Comparison of ENCODE assay signal across 8 mouse cellular contexts in genomic region chr6:51471179-51471505, GRCm38 (mm10). TPM values are rescaled to one million over a fixed set of nuclear protein-coding genes. Genes with fewer than 3 reads are reported as not detected.
DNase-seq lines count a peak whose midpoint lies in the region; ATAC-seq lines count a peak whose summit lies in the region.

No protein-coding gene starts in this region.

- WGBS in heart, embryonic 16.5 days = under 1% methylated on average over 10 of the region's 10 CpGs
- 0% methylated on average over 10 of the region's 10 CpGs for WGBS in hindbrain, embryonic 13.5 days
- 0% methylated on average over 10 of the region's 10 CpGs for WGBS in midbrain, embryonic 13.5 days

- H3K9me3 ChIP-seq in heart, embryonic 16.5 days (replicated peaks; ENCODE audit: control insufficient read depth, low read length) = no peaks in the 10 kb centered on the region
- no peaks in the 10 kb centered on the region for H3K9me3 ChIP-seq in hindbrain, embryonic 13.5 days
- no peaks in the 10 kb centered on the region for H3K9me3 ChIP-seq in midbrain, embryonic 13.5 days

- H3K9ac ChIP-seq in heart, embryonic 16.5 days (ENCODE audit: low read length) = peak overlapping the region; percentile 99
- H3K9ac ChIP-seq in hindbrain, embryonic 13.5 days = peak overlapping the region; percentile 100
- peak overlapping the region; percentile 99 for H3K9ac ChIP-seq in midbrain, embryonic 13.5 days (replicated peaks)

- H3K27ac ChIP-seq in heart, embryonic 16.5 days (ENCODE audit: low read length) = peak overlapping the region; percentile 99
- H3K27ac ChIP-seq in hindbrain, embryonic 13.5 days = peak overlapping the region; percentile 100
- H3K27ac ChIP-seq in midbrain, embryonic 13.5 days = peak overlapping the region; percentile 100

- peaks cover 32% of the 10 kb centered on the region for H3K36me3 ChIP-seq in heart, embryonic 16.5 days (ENCODE audit: control insufficient read depth, insufficient read depth)
- peaks cover 33% of the 10 kb centered on the region for H3K36me3 ChIP-seq in hindbrain, embryonic 13.5 days
- H3K36me3 ChIP-seq in midbrain, embryonic 13.5 days = peaks cover 39% of the 10 kb centered on the region

- DNase-seq in heart, postnatal 14 days = no peak
- DNase-seq in adipocyte (ENCODE audit: low spot score) = peak; percentile 58
- DNase-seq in left cerebral cortex, adult 11 months (ENCODE audit: low spot score) = no peak
- DNase-seq in frontal cortex, adult 2 months (ENCODE audit: extremely low spot score in 1 of 2, low spot score in 1 of 2) = no peak
- no peak for DNase-seq in retina, postnatal 1 day

- no peak; the same call in 1 of the 2 replicates for ATAC-seq in heart, embryonic 16.5 days (replicated peaks; ENCODE audit: extremely low read depth, insufficient read depth, low FRiP score)
- no peak; the same call in 1 of the 2 replicates for ATAC-seq in hindbrain, embryonic 13.5 days (ENCODE audit: low FRiP score)
- peak; percentile 35; the same call in 1 of the 2 replicates for ATAC-seq in midbrain, embryonic 13.5 days

- H3K4me2 ChIP-seq in heart, embryonic 16.5 days (ENCODE audit: low read depth, low read length) = peak overlapping the region; percentile 59
- peak overlapping the region; percentile 73 for H3K4me2 ChIP-seq in hindbrain, embryonic 13.5 days
- H3K4me2 ChIP-seq in midbrain, embryonic 13.5 days (replicated peaks) = peak overlapping the region; percentile 84

- H3K4me1 ChIP-seq in heart, embryonic 16.5 days (ENCODE audit: control insufficient read depth, insufficient read depth, low read length) = peaks cover 28% of the 10 kb centered on the region
- peaks cover 37% of the 10 kb centered on the region for H3K4me1 ChIP-seq in hindbrain, embryonic 13.5 days (replicated peaks)
- peaks cover 40% of the 10 kb centered on the region for H3K4me1 ChIP-seq in midbrain, embryonic 13.5 days (replicated peaks)

- no peaks in the 10 kb centered on the region for H3K27me3 ChIP-seq in heart, embryonic 16.5 days (ENCODE audit: control insufficient read depth, insufficient read depth, low read length)
- H3K27me3 ChIP-seq in hindbrain, embryonic 13.5 days = no peaks in the 10 kb centered on the region
- no peaks in the 10 kb centered on the region for H3K27me3 ChIP-seq in midbrain, embryonic 13.5 days

- intact Hi-C loops in heart, postnatal 14 days (cut with DNase I) = loop anchor here (5.0 kb wide), 1 partner anchor 106 kb away; no protein-coding TSS in a partner anchor

- H3K4me3 ChIP-seq in heart, embryonic 16.5 days (ENCODE audit: low read length) = peak overlapping the region; percentile 80
- peak overlapping the region; percentile 98 for H3K4me3 ChIP-seq in hindbrain, embryonic 13.5 days
- H3K4me3 ChIP-seq in midbrain, embryonic 13.5 days (replicated peaks) = peak overlapping the region; percentile 90

RNA-seq across cellular contexts. Expression of gene Cbx3, which starts 1.0 kb away (rescaled TPM):
- 274 and 321 TPM in 2 replicates for polyA plus RNA-seq in heart, embryonic 16.5 days (2015; fragmentation: Nextera tagmentation; extraction: Ambion mirVana)
- total RNA-seq in heart, postnatal 14 days (2021) = 10 to 100 TPM; 77.3 to 81.0 TPM
- 517 TPM in 2 replicates for polyA plus RNA-seq in hindbrain, embryonic 13.5 days (2015; fragmentation: Nextera tagmentation; extraction: Ambion mirVana)
- polyA plus RNA-seq in midbrain, embryonic 13.5 days (2015; fragmentation: Nextera tagmentation; extraction: Ambion mirVana) = 593 and 670 TPM in 2 replicates
- 111 and 116 TPM in 2 replicates for polyA plus RNA-seq in frontal cortex, adult 2 months (2012; rRNA removed)

RNA-seq across cellular contexts. Expression of gene Hnrnpa2b1, which starts 1.4 kb away (rescaled TPM):
- 1,190 and 1,295 TPM in 2 replicates for polyA plus RNA-seq in heart, embryonic 16.5 days (2015; fragmentation: Nextera tagmentation; extraction: Ambion mirVana)
- total RNA-seq in heart, postnatal 14 days (2021) = 100 to 1,000 TPM; 433 to 481 TPM
- 1,784 and 1,810 TPM in 2 replicates for polyA plus RNA-seq in hindbrain, embryonic 13.5 days (2015; fragmentation: Nextera tagmentation; extraction: Ambion mirVana)
- 2,073 and 2,164 TPM in 2 replicates for polyA plus RNA-seq in midbrain, embryonic 13.5 days (2015; fragmentation: Nextera tagmentation; extraction: Ambion mirVana)
- polyA plus RNA-seq in frontal cortex, adult 2 months (2012; rRNA removed) = 774 and 875 TPM in 2 replicates

RNA-seq across cellular contexts. Expression of gene Nfe2l3, which starts 38.7 kb away (rescaled TPM):
- 2.3 and 4.0 TPM in 2 replicates for polyA plus RNA-seq in heart, embryonic 16.5 days (2015; fragmentation: Nextera tagmentation; extraction: Ambion mirVana)
- total RNA-seq in heart, postnatal 14 days (2021) = 1 to 10 TPM in 1 of 2 experiments, under 1 TPM in 1; 0.56 to 1.0 TPM
- 4.0 and 5.0 TPM in 2 replicates for polyA plus RNA-seq in hindbrain, embryonic 13.5 days (2015; fragmentation: Nextera tagmentation; extraction: Ambion mirVana)
- 4.6 and 6.4 TPM in 2 replicates for polyA plus RNA-seq in midbrain, embryonic 13.5 days (2015; fragmentation: Nextera tagmentation; extraction: Ambion mirVana)
- polyA plus RNA-seq in frontal cortex, adult 2 months (2012; rRNA removed) = 2.4 and 3.1 TPM in 2 replicates

RNA-seq across cellular contexts. Expression of gene Snx10, which starts 52.6 kb away (rescaled TPM):
- polyA plus RNA-seq in heart, embryonic 16.5 days (2015; fragmentation: Nextera tagmentation; extraction: Ambion mirVana) = 13.5 and 17.2 TPM in 2 replicates
- total RNA-seq in heart, postnatal 14 days (2021) = 10 to 100 TPM in 1 of 2 experiments, 1 to 10 TPM in 1; 7.3 to 10.8 TPM
- polyA plus RNA-seq in hindbrain, embryonic 13.5 days (2015; fragmentation: Nextera tagmentation; extraction: Ambion mirVana) = 47.9 and 51.3 TPM in 2 replicates
- polyA plus RNA-seq in midbrain, embryonic 13.5 days (2015; fragmentation: Nextera tagmentation; extraction: Ambion mirVana) = 48.7 and 49.6 TPM in 2 replicates
- polyA plus RNA-seq in frontal cortex, adult 2 months (2012; rRNA removed) = 56.0 and 73.2 TPM in 2 replicates
